Mouse (Mus musculus) testis, postnatal 10 days (tissue): ENCODE data around the gene A4gnt.

Source experiments
- DNase-seq: peaks from one replicate; pipeline ENCODE4 v3.0.0; 2021; ENCODE audit warnings: low spot score

A4gnt gene

GRCm38 (mm10) chr9:99636776-99637175 lies 24.5 kb downstream of the A4gnt start:
- DNase-seq = no peak

- DNase-seq = no peak
Measured at GRCm38 (mm10) chr9:99637227-99637626, 24.9 kb downstream of the A4gnt start.

GRCm38 (mm10) chr9:99637736-99638135 lies 25.4 kb downstream of the A4gnt start:
- DNase-seq = no peak

- DNase-seq = no peak
Measured at GRCm38 (mm10) chr9:99639957-99640356, 27.7 kb downstream of the A4gnt start.

GRCm38 (mm10) chr9:99645416-99645815 lies 33.1 kb downstream of the A4gnt start:
- DNase-seq = no peak

- DNase-seq = no peak
Measured at GRCm38 (mm10) chr9:99646102-99646501, 33.8 kb downstream of the A4gnt start.

- DNase-seq = no peak
Measured at GRCm38 (mm10) chr9:99660756-99661155, 48.5 kb downstream of the A4gnt start.

- no peak for DNase-seq
Measured at GRCm38 (mm10) chr9:99661606-99662166, 49.4 kb downstream of the A4gnt start.

GRCm38 (mm10) chr9:99662406-99662805 lies 50.1 kb downstream of the A4gnt start:
- DNase-seq = peak; percentile 84

GRCm38 (mm10) chr9:99662887-99663286 lies 50.6 kb downstream of the A4gnt start:
- no peak for DNase-seq

- no peak for DNase-seq
Measured at GRCm38 (mm10) chr9:99667596-99667995, 55.3 kb downstream of the A4gnt start.

- DNase-seq = no peak
Measured at GRCm38 (mm10) chr9:99671603-99672002, 59.3 kb downstream of the A4gnt start.
